Mouse (Mus musculus) thymus, adult 2 months (tissue): ENCODE data around the gene Cnn1.

Source experiments
- CTCF ChIP-seq: fragments of 200-500 bp; IDR thresholded peaks from 2 replicates; pipeline ENCODE4 v1.5.1; 2012; ENCODE audit warnings: mild to moderate bottlenecking, control low read depth, low read length, moderate library complexity, borderline replicate concordance; ENCODE audit not compliant: control insufficient read depth, poor library complexity, insufficient read depth; ENCODE audit errors: extremely low read depth
- POLR2A ChIP-seq: fragments of 200-500 bp; IDR thresholded peaks from 2 replicates; pipeline ENCODE4 v1.6.1; 2012; ENCODE audit warnings: mild to moderate bottlenecking, low read length, control low read depth, moderate library complexity; ENCODE audit not compliant: control insufficient read depth, poor library complexity, insufficient read depth; ENCODE audit errors: extremely low read depth

DNA sequence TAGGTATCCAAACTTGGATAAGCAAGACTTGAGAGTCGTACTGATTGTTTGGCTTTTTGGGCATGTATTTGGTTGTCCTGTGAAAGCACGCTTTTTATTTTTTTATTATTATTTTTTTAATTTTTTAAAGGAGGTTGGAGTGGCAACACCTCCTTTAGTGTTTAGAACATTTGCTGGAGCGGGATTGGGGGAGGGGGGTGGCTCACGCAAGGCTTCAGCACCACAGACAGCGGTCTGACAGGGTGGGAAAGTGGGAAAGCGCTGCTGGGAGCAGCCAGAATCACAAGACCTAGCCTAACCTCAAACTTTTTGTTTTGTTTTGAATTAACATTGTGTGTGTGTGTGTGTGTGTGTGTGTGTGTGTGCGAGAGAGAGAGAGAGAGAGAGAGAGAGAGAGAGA, 45.4 kb upstream of the Cnn1 start:
- TF ChIP-seq POLR2A (no peak), CTCF (no peak)
